Mouse (Mus musculus) urinary bladder, adult 18-20 months (tissue): ENCODE results near the gene Map3k7.

Source experiments
- DNase-seq, 2 experiments: peaks; one replicate each; pipeline ENCODE4 v3.0.0; 2022; ENCODE audit warnings: low spot score in 2 of 2, mixed read lengths in 2 of 2

The Map3k7 gene

GRCm38 (mm10) chr4:31963354-31964193 lies at the start of gene Map3k7:
Gene Map3k7 (plus strand): TSS chr4:31964097.
- DNase-seq = peak; percentile 91 to 95

- no peak for DNase-seq
Observed at GRCm38 (mm10) chr4:31915114-31915513, 48.8 kb upstream of the Map3k7 start.

- DNase-seq = no peak
Observed at GRCm38 (mm10) chr4:31918717-31919116, 45.2 kb upstream of the Map3k7 start.

- DNase-seq = no peak
Observed at GRCm38 (mm10) chr4:31922215-31922614, 41.7 kb upstream of the Map3k7 start.

- DNase-seq = no peak
Observed at GRCm38 (mm10) chr4:31923437-31923836, 40.5 kb upstream of the Map3k7 start.

GRCm38 (mm10) chr4:31924301-31925185 lies 39.4 kb upstream of the Map3k7 start:
- DNase-seq = no peak

GRCm38 (mm10) chr4:31933171-31933570 lies 30.7 kb upstream of the Map3k7 start:
- no peak for DNase-seq

- DNase-seq = no peak
Observed at GRCm38 (mm10) chr4:31935831-31936306, 28.0 kb upstream of the Map3k7 start.

- no peak for DNase-seq
Observed at GRCm38 (mm10) chr4:31936358-31936757, 27.5 kb upstream of the Map3k7 start.

GRCm38 (mm10) chr4:31936911-31937375 lies 27.0 kb upstream of the Map3k7 start:
- no peak for DNase-seq

- peak in 1 of 2 experiments; percentile 16 for DNase-seq
Observed at GRCm38 (mm10) chr4:31937376-31938281, 26.3 kb upstream of the Map3k7 start.

- no peak for DNase-seq
Observed at GRCm38 (mm10) chr4:31938416-31939106, 25.3 kb upstream of the Map3k7 start.

GRCm38 (mm10) chr4:31941616-31942015 lies 22.3 kb upstream of the Map3k7 start:
- no peak for DNase-seq

- DNase-seq = no peak
Observed at GRCm38 (mm10) chr4:31943045-31943444, 20.9 kb upstream of the Map3k7 start.

GRCm38 (mm10) chr4:31964194-31964875 lies 438 bp downstream of the Map3k7 start:
- DNase-seq = no peak

GRCm38 (mm10) chr4:31965208-31965607 lies 1.3 kb downstream of the Map3k7 start:
- DNase-seq = no peak

- DNase-seq = no peak
Observed at GRCm38 (mm10) chr4:31971437-31971836, 7.5 kb downstream of the Map3k7 start.

GRCm38 (mm10) chr4:31972181-31972580 lies 8.3 kb downstream of the Map3k7 start:
- DNase-seq = no peak

GRCm38 (mm10) chr4:31975260-31975950 lies 11.5 kb downstream of the Map3k7 start:
- DNase-seq = no peak
